Mouse (Mus musculus) cerebellum, postnatal 14 days (tissue): Measurements from ENCODE around the gene Urm1.
"Not testable (repeated sequence)": the region's sequence is repeated elsewhere in the genome, so short reads cannot be mapped to it uniquely, and the experiment has no call there.

ENCODE experiments used
- DNase-seq, 2 experiments: peaks; one replicate each; pipeline ENCODE4 v3.0.0; 2021; ENCODE audit warnings: mixed read lengths in 2 of 2

Gene Urm1

GRCm38 (mm10) chr2:29868949-29869645, 49.2 kb downstream of the Urm1 start, which contains the start of gene Cercam:
Gene Cercam (plus strand): TSS chr2:29869164.
- peak; percentile 91 for DNase-seq

DNA sequence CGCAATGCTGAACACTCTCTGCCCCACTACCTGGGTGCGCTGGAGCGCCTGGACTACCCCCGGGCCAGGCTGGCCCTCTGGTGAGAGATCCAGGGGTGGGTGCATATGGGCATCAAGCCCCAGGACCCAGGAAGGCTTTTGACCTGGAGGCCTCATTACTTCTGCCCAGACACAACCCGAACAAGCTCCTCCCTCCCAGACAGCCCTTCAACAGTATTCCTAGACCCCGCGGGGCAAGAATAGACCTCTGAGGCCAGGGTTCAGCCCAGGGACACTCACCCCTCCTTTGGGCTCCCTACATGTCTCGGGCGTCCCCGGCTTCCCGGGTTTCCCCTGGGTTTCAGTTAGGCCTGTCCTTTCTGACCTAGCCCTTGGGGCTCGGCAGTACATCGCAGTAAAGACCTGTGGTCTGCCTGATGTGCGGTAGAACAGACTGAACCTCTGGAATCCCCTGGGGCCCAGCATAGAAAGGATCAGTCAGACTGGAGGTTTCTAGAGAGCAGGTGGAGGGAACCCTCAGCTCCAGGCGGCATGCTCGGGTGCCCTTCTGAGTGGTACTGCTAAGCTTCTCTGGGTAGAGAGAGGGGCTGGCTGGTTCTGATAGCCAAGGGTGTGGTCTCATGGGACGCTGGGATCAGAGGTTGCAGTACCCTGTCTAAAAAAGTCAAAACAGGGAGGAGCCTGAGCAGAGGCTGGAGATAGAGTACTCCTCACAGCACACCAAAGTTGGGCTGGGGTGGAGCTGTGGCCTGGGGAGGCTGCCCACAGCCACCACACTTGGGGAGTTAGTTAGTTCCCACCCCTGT, 50.0 kb downstream of the Urm1 start:
- no peak for DNase-seq

GRCm38 (mm10) chr2:29872581-29873295, 52.9 kb downstream of the Urm1 start:
- peak; percentile 60 to 62 for DNase-seq

GRCm38 (mm10) chr2:29873801-29874200, 53.9 kb downstream of the Urm1 start:
- no peak for DNase-seq

DNA sequence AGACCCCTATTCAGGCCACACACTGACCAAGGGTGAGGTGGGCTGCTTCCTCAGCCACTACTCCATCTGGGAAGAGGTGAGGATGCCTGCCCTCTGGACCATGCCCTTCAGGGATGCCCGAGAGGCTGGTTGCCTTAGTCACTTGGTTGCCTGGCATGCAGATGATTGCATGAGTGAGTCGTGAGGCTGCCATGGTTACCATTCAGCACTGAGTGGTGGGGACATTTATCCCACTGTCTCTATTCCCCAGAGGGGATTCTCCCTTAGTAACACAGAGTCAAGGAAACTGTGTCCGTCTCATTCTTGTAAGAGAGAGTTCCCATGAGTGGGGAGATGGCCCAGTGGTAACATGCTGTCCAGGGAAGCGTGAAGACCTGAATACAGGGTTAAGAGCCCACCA, 58.2 kb downstream of the Urm1 start:
- no peak for DNase-seq

DNA sequence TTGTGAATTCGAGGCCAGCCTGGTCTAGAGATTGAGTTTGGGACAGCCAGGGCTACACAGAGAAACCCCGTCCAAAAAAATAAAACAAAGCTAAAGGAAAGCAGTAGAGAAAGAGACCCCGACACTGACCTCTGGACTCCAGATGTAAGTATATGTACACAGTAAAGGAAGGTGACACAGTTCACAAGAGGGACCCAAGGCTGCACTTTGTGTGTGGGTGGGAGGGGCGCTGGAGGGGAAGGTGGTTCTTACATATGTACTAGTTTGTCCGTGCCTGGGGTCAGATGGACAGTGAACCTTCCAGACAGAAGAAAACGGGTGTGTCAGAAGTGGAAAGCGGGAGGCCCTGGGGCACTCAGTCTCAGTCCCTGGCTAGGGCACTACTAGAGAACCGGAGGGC, 59.3 kb downstream of the Urm1 start:
- no peak for DNase-seq

DNA sequence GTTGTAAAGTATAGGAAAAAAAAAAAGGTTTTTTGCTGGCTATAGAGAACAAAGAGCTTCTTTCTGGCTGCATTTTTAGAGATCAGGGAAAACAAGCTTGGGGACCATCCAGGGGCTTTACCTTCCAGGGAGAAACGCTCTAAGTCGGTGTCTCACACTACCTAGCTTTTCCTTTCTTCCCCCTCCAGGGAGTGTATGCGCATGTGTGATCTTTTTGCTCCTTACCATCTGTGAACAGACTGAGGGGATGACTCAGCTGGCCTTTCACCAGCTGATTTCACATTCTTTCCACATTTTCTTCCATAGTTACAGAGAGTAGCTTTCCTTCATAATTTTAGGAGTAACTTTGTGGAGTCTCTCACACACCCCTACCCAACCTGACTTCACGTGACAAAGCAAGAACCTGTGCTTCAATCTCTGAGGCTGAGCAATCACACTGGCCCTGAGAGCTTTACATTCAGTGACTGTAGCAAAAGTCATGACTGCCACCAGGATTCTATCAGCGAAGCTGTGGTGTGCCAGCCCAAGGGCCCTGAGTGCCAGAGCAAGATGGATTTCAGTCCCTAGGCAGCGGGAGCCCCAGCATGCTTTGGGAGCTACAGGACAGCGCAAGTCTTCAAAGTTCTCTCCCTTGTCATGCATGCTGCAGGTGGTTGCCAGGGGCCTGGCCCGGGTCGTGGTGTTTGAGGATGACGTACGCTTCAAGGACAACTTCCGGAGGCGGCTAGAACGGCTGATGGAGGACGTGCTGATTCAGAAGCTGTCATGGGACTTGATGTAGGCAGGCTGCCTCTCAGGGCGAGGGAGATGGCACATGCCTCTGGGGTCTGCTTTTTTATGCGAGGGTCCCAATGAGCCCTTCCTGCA, 60.3 kb downstream of the Urm1 start:
- no peak for DNase-seq

DNA sequence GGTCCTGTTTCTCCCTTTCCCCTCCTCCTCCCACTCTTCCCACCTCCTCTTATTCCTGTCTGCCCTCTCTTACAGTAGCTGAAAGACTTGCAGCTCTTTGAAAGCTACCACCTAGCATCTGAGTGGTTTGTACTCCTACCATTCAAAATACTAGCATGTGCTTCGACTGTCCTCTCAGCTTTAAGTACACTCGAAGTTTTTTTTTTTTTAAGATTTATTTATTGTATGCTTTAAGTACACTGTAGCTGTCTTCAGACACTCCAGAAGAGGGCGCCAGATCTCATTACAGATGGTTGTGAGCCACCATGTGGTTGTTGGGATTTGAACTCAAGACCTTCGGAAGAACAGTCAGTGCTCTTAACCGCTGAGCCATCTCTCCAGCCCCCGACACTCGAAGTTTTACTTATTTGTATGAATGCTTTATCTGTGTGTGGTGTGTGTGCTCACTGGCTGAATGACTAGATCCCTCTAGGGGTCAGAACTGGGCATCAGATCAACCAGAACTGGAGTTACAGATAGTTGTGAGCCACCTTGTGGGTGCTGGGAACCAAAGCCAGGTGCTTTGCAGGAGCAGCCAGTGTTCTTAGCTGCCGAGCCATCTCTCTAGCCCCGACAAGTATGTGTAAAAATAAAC, 66.9 kb downstream of the Urm1 start:
- not testable (repeated sequence) for DNase-seq

GRCm38 (mm10) chr2:29889066-29889944, 69.4 kb downstream of the Urm1 start, which contains the start of gene Odf2:
Gene Odf2 (plus strand): TSS chr2:29889221.
- DNase-seq = peak; percentile 100

DNA sequence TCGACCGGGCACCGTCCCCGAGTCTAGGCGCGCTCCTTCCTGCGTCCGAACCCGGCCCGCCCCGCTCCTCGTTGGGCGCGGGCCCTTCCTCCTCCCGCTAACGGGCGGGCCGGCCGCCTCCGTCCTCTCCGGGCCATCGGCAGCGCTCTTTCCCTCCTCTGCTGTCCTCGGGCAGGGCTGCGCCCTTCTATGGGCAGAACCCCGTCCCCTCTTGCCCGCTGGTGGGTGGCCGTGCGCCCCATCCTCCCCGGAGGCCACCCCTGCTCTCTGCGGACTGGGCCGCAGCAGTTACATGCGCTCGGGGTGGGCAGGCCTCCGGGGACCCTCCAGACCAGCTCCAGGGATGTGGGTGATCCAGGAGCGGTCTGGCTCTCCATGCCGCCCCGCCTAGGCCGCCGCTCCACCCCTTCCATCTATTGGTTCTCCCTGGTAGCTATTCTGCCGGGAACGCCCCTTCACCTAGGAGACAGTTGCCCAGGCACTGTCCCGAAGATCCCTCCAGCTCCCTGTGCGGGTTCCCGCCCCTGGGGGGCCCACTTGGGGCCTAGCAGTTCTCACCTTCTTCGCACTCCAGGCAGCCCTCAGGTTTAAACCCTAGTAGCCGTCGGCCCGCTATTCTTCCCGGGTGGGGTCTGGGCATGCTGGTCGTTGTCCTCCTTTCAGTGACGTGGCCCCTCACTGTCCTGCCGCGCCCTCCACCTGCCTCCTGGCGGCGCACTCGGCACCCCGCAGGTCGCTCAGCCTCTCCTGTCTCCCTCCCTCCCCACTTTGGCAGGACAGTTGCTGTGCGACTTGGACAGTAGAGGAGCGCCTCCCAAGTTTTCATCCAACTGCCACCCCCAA, 70.3 kb downstream of the Urm1 start:
- DNase-seq = peak; percentile 85 to 88

DNA sequence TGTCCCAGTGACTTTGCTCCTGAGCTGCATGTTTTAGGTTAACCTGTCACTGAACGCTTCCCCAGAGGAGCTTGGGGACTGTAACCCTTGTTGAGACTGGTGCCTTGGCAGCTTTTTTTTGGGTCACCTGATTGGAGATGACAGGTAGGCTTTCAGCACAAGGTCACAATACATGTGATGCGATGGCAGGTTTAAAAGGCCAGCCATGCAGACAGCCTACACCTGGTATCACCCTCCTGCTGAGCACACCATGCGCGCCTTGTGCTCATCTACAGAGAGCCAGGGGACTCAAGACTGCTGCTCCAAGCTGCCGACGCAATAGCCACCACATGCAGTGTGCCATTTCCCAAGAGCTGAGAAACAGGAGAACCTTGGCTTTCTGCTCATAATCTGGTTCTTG, 71.9 kb downstream of the Urm1 start:
- DNase-seq = peak; percentile 35 to 50
